Mouse (Mus musculus) urinary bladder, postnatal 14 days (tissue): ENCODE measurements around the gene 1700014D04Rik.
"Not testable (repeated sequence)": the region's sequence is repeated elsewhere in the genome, so short reads cannot be mapped to it uniquely, and the experiment has no call there.

Source experiments
- DNase-seq: peaks from one replicate; pipeline ENCODE4 v3.0.0; 2021; ENCODE audit warnings: low spot score

Gene 1700014D04Rik

DNA sequence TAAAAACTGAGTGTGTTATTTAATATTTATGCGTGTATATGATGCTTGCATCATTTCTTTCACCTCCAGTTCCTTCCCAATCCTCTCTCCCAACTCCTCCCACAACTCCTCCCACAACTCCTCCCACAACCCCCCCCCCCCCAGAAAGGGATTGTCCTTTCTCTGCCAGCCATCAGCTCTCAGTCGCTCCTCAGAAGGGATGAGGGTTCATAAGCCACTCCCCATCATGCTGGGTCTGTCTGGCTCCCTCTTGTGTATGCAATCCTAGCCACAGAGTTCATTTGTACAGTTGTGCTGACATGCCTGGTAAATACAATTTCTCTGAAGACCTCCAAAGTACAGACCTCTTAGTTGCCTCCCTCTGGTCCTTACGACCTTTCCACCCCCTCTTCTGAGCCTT, 11.4 kb downstream of the 1700014D04Rik start:
- DNase-seq: no peak

DNA sequence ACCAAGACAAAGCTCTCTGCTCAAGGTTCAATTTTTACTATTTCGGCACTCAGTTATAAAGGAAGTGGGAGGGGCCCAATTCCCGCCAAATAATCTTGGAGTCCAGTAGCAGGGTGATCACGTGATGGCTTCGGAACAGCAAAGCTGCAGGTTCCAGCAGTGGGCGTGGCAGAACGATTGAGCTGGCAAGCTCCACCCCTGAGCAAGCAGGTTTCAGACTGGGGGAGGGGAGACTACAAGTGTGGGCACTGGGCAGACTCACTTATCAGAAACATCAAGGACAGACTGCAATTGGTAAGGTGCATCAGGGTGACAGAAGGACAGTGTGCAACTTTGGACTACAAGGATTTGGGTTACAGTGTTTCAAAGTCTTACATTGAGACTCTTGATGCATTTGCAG, 12.2 kb downstream of the 1700014D04Rik start:
- peak; percentile 14 for DNase-seq

DNA sequence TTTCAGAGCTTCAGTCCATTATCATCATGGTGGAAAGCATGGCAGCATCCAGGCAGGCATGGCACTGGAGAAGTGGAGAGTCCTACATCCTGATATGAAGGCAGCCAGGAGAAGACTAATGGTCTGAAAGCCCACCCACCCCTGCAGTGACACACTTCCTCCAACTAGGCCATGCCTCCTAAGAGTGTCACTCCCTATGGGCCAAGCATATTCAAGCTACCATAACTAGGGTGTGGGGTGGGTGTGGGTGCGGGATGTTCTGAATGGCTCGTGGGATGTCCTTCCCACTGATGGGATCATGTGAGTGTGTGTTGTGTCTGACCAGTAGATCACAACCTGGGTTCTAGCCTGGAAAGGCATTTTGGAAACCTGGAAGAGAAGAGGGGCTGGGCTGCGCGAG, 12.6 kb downstream of the 1700014D04Rik start:
- DNase-seq: no peak

DNA sequence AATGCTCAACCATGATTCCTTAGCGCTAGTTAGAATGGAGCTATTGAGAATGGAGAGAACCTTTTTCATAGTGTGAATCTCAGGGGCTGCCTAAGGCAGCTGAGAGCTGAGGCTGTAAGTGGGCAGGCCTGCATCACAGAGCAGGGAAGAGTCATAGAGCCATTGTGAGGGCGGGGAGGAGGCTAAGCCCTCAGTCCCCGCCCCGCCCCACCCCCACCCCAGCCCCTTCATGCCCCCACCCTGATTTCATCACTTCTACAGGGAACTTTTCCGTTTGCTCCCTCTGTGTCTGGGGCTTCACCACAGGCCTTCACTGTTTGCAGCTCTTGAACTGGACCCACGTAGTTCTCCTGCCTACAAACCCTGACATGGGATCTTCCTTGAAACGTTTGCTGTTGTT, 14.9 kb downstream of the 1700014D04Rik start, which contains the start of gene Spata31d1d:
Spata31d1d (minus strand) TSS at position 101 of the 400 bp plus-strand sequence.
- DNase-seq: no peak

DNA sequence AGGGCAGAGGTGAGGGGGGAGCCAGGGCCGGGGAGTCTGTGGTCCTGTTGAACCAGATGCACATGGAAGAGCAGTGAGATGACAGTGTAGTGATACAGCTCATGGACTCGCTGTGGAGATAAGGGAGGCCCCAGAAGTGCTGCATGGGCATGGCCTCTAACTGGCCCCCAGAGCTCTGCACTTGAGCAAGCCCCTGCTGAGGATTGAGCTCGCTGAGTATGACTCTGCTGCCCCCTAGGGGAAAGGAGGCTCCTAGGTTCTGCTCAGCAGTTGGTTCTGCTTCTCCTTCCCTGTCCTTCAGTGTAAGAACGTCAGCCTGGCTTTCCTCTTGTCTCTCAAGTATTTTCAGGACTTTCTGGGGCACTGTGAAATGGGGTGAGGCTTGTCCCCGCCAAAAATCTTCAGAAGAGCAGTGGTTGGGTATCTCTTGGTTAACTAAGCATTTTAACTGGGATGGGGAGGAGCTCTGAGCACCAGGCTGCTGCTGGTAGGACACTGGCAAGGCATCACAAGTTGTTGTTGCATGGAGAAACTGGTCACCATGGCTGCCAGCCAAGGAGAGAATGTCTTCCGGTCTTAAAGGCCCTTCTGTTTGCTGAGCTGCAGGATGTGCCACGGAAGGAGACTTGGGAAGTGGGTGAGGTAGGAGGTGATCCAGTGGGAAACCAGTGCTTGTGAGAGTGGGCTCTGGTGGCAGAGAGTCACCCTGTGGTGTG, 18.0 kb downstream of the 1700014D04Rik start:
- DNase-seq: peak; percentile 81

DNA sequence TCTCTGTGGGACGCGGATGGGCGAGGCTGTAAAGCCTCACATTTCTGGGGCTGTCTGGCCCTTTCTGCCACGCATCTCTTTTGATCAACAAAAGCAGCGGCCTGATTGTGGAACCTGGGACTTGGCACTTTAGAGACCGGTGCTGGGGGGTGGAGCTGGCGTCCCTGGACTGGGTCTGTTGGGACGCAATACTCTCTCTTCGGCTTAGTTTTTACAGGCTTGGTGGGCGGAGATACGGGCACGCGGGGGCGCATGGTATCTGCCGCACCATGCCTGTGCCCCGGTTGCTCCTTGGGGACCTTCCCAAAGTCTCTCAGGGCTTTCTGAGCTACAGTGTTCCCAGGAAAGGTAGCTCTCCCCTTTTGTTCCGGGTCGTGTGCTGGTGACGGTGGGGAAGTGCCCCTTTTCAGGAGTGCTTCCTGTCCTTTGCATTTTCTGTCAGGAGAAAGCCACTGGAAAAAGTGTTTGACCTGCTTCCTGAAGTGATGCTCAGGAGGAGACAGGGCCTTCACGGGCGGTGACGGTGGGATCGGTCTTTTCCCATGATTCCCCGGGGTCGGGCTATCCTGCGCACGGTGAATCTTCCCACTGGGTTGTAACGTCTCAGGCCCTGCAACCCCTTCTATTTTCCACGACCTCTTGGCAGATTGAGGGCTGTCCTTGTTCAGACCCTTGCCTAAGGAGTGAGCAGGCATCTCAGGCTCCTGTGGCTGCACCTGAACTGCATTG, 20.2 kb downstream of the 1700014D04Rik start:
- no peak for DNase-seq

DNA sequence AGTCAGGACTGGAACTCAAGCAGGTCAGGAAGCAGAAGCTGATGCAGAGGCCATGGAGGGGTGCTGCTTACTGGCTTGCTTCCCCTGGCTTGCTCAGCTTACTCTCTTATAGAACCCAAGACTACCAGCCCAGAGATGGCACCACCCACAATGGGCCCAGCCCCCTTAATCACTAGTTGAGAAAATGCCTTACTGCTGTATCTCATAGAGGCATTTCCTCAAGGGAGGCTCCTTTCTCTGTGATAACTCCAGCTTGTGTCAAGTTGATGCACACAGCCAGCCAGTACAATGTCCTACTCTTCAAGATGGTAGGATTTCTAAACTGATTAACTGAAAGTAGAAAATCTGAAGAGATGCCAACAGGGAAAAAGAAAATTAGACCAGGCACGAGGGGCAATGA, 24.5 kb downstream of the 1700014D04Rik start:
- DNase-seq: not testable (repeated sequence)

DNA sequence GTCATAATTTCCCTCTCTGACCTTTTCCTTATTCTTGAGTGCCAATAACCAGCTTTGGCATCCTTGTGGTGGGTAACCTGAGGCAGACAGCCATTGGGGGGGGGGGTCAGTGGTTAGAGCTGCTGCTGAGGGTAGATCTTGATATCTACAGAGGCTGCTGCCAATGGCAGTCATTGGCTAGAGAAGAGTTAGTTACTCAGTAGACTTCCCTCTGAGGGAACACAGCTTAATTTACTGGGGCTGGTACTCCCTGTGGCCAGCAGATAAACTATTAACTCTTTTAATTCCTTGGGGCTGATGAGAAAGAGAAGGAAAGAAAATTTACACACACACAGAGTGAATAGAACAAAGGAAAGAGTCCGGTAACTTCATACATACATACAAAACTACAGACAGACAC, 27.1 kb downstream of the 1700014D04Rik start:
- no peak for DNase-seq

DNA sequence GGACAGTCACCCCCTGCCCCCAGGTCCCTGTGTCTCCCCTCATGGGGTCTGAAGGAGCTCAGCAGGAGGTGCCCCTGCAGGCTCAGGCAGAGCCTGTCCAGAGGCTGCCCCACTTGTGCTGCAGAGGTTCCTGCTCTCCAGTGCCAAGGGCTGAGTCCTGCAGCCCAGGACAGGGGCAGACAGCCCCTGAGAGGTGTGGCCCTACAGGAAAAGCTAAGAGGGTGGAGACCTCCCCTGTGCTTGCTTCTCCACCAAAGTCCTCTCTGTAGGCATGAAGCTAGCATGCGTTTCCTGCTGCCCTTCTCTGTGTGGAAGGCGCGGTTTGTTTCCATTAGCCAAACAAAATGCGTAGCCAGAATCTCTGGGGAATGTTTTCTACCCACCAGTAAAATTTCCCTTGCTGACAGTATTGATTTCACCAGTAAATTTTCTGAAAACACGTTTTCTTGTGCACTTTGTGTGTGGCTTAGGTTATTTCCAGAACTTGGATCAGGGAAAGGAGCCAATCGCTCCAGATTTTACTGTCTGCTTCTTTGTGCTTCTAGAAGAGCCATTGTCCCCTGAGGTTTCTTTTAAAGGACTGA, 27.6 kb downstream of the 1700014D04Rik start:
- DNase-seq: not testable (repeated sequence)

DNA sequence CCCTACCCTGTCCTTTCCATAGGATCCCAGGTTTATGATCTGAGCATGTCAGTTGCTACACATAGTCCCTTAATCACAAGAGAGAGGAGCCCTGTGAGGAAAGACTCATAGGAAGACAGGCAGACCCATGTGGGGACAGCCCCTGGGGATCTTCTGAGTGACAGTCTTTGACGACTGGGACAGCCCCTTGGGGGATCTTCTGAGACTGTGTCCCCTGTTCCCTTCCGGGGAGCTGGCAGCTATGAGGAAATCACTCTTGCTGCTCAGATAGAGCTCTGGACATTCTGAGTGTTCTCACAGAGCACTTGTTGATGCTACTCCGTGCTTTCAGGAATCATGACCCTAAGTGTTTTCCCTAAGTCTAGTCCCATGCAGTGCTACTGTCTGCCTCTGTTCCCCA, 32.8 kb downstream of the 1700014D04Rik start:
- DNase-seq: no peak

DNA sequence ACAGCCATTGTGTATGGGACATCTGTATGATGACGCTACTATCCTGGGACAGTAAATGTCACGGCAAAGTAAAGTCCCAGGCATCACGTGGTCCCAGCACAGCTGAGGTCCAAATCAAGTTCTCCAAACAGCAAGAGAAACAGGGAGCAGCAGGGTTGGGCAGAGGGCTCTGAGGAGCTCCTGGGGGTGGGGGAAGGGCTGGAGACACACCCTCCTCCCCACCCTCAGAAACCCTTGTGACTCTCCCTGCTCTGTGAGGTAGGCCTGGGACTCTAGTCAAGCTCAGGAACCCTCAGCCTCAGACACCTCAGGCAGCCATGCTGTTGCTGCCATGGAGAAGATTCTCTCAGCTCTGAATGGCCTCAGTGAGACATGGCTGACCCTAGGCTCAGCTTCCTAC, 34.6 kb downstream of the 1700014D04Rik start, which contains the start of gene Spata31d1b:
Spata31d1b (plus strand) TSS at position 301 of the 400 bp plus-strand sequence.
- not testable (repeated sequence) for DNase-seq

DNA sequence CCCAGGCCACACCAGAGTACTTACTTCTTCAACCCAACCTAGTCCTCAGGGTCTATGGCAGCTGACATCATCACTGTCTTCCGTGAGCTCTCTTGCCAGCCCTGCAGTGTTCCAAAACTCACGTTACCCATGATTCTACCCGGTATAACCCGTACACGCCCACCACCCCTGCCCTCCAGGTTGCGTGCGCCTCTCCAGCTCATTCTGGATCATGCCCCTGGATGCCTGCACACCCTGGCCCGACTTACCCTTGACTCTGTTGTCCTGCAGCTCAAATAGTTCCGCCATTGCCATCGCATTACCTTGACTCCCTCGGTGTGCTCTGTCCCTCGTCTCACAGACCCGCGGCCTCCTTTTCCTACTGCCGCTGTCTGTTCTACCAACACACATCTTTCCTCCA, 36.3 kb downstream of the 1700014D04Rik start, which contains the start of gene Spata31d1a:
Spata31d1a (minus strand) TSS at position 101 of the 400 bp plus-strand sequence.
- no peak for DNase-seq

DNA sequence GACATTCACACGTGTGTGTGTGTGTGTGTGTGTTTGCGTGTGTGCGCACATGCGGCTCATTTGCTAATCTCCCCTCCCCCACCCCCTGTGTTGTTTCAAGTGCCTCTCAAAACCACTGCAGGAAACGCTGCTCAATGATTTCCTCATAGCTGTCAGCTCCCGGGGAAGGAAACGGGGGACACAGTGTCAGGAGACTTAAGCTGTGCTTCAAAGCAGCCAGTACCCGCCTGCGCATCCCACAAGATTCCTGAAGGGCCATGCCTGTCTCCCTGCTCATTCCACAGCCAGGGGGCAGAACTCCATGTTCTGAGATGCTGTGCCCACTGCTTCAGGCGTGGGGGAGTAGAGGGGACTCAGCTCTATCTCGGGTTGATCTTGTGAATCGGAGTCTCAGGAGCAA, 42.0 kb downstream of the 1700014D04Rik start:
- DNase-seq: no peak

DNA sequence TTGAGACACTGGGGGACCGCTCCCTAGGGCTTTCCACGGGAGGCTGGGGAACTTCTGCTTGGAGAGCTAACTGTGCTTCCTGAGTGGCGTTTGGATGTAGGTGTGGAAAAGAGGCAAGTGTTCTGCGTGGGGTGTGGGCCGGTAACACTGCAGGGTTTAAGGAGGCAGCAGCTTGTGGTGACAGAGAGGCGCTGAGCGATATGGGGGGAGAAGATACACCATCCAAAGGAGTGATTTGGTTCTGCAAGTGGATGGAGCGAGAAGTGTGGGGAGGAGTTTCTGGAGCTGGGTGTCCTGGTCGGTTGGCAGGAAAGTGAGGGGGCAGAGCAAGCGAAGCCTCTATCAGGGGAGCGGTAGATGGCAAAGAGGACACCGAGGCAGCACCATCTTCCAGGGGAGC, 43.0 kb downstream of the 1700014D04Rik start:
- no peak for DNase-seq

DNA sequence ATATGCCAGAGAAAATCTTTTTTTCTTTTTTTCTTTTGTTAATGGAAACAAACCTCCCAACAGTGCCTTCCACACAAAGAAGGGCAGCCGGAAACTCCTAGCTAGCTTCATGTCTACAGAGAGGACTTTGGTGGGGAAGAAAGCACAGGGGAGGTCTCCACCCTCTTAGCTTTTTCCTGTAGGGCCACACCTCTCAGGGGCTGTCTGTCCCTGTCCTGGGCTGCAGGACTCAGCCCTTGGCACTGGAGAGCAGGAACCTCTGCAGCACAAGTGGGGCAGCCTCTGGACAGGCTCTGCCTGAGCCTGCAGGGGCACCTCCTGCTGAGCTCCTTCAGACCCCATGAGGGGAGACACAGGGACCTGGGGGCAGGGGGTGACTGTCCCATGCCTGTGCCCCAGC, 46.4 kb downstream of the 1700014D04Rik start:
- DNase-seq: not testable (repeated sequence)

DNA sequence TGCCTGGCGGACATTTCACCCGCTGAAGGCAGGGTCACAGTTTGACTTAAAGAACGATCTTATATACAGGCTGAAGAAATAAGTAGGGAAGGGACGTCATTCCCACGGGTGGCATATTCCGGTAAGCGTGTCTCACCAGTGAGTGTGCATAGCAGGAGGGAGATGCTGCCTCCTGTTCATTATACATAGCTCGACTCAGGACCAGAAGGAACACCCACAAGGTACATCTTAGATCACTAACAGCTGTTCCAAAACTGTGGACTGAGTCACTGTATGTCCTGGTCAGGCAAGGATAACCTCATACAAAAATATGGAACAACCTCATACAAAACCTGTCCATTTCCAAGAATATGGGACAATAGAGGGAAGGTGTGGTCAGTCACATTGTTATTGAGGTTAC, 47.4 kb downstream of the 1700014D04Rik start:
- DNase-seq: no peak

DNA sequence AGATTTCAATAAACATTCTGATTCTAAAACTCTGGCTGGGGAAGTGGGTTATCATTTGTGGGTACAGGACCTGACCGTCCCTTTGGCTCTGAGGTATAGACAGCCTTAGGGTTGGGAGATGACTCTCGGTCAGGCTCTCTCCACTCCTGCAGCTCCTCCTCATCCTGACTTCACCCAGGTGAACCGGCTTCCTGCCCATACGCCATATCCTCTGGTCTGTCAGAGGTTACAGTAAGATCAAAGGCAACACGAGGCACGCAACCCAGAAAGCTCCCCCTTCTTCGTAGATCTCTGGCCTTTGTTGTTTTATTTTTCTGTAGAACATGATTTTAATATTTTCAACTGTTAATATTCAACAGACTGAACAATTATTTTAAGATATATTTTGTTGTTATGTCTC, 50.8 kb downstream of the 1700014D04Rik start:
- no peak for DNase-seq

DNA sequence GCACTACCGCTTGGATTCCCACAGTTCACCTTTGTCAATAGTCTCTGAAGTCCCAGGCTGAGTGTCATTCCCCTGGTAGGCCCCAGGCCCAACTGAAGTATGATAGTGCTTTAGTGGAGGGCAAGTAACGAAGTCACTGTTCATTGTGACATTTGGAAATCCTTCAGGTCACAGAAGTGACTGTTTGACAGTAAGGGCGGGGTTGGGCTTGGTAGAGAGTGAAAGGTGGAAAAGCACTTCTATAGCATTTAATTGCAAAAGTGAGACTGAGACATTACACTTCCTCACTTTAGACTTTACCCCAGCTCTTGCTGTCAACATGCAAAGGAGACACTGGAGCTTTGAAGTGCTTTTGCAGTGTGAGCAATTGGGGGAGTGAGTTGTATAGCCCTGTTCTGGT, 52.5 kb downstream of the 1700014D04Rik start, which contains the start of gene 4921517D22Rik:
4921517D22Rik (minus strand) TSS at position 101 of the 400 bp plus-strand sequence.
- DNase-seq: no peak

DNA sequence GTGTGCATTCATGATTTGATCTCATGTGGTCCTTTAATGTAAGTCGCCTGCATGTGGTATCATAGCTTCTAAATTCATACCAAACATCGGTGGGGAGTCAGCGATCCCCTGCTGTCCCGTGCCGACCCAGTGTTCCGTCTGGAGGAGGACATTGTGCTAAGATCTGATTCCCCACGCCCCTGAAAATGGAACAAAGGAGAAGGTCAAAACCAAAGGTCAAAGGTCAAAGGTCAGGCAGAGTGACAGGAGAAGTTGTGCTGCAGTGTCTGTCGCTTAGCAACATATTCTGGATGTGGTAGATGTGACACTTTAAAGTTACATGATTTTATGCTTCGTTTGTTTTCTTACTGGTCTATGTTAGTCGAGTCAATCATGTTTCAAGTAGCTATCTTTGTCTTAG, 55.1 kb downstream of the 1700014D04Rik start:
- no peak for DNase-seq
